Mouse (Mus musculus) hindbrain, postnatal 0 days (tissue): ENCODE results near the gene Rps6kl1. TPM values are rescaled to one million over a fixed set of nuclear protein-coding genes. Genes with fewer than 3 reads are reported as not detected.

ENCODE experiments used
- ATAC-seq: fragments of 200-750 bp; cut with Nextera tagmentation; 2 replicates; pipeline ENCODE4 v1.8.0; 2017; ENCODE audit warnings: mild to moderate bottlenecking, moderate TSS enrichment, moderate library complexity
- DNase-seq: peaks from one replicate; pipeline ENCODE4 v3.0.0-alpha.2; 2015; ENCODE audit warnings: low spot score
- H3K27ac ChIP-seq: fragments of 300-500 bp; sonication (generic); 2 replicates; pipeline ENCODE4 v1.5.1; 2014; ENCODE audit warnings: mild to moderate bottlenecking
- H3K27me3 ChIP-seq: fragments of 300-500 bp; sonication (generic); 2 replicates; pipeline ENCODE4 v1.6.1; 2014; ENCODE audit warnings: low read length, mixed read lengths; ENCODE audit not compliant: insufficient read depth
- H3K36me3 ChIP-seq: fragments of 300-500 bp; sonication (generic); 2 replicates; pipeline ENCODE4 v1.6.1; 2014; ENCODE audit warnings: low read length, mixed read lengths; ENCODE audit not compliant: insufficient read depth
- H3K4me1 ChIP-seq: fragments of 300-500 bp; sonication (generic); 2 replicates; pipeline ENCODE4 v1.6.1; 2014; ENCODE audit warnings: antibody characterized with exemption, low read length, mixed read lengths; ENCODE audit not compliant: insufficient read depth
- H3K4me2 ChIP-seq: fragments of 300-500 bp; sonication (generic); 2 replicates; pipeline ENCODE4 v1.6.1; 2014; ENCODE audit warnings: low read depth, mild to moderate bottlenecking, low read length, moderate library complexity, mixed read lengths
- H3K4me3 ChIP-seq: fragments of 300-500 bp; sonication (generic); 2 replicates; pipeline ENCODE4 v1.5.1; 2014; ENCODE audit warnings: low read length
- H3K9ac ChIP-seq: fragments of 300-500 bp; sonication (generic); replicated peaks from 2 replicates; pipeline ENCODE4 v1.6.1; 2014; ENCODE audit warnings: mild to moderate bottlenecking, low read length, moderate library complexity, mixed read lengths
- H3K9me3 ChIP-seq: fragments of 300-500 bp; sonication (generic); 2 replicates; pipeline ENCODE4 v1.6.1; 2016; ENCODE audit warnings: low read length, mixed read lengths
- CTCF ChIP-seq: IDR thresholded peaks from 2 replicates; pipeline ENCODE4 v1.5.1; 2016; ENCODE audit warnings: antibody characterized with exemption, control low read depth, low read depth
- WGBS: fragments of 180-500 bp; shearing (Covaris S2); extraction: QIAGEN DNeasy Blood & Tissue Kit; methylation state at CpG from one replicate; pipeline ENCODE4 v1.1.7; 2014; 5-methylcytosine and 5-hydroxymethylcytosine counted together
- polyA plus RNA-seq: library from polyadenylated mRNA; unstranded; fragments of >200 nt; fragmentation: Nextera tagmentation; extraction: Ambion mirVana; gene quantifications from 2 replicates; pipeline ENCODE4 v1.2.1, GENCODE M21; 2015
- total RNA-seq: library from RNA; depleted of rRNA; stranded (reverse); fragments of >200 nt; gene quantifications from 2 replicates; pipeline ENCODE4 v1.2.3, GENCODE M21; 2014

Rps6kl1 gene
- total and polyA plus RNA-seq, 2 experiments from 2014 or later: 30.8 to 42.0 TPM

GRCm38 (mm10) chr12:85109426-85109825, 41.6 kb downstream of the Rps6kl1 start:
- Histone ChIP-seq H3K27me3 (no peaks in the 10 kb centered on the region), H3K4me1 (peaks cover 10% of the 10 kb centered on the region), H3K27ac (no peak overlapping the region), H3K4me3 (no peak overlapping the region), H3K4me2 (no peak overlapping the region), H3K9ac (no peak overlapping the region), H3K9me3 (no peaks in the 10 kb centered on the region), H3K36me3 (no peaks in the 10 kb centered on the region)
- no peak for DNase-seq
- no peak for TF ChIP-seq CTCF
- 65% methylated on average over 4 of the region's 4 CpGs for WGBS
- ATAC-seq: no peak

DNA sequence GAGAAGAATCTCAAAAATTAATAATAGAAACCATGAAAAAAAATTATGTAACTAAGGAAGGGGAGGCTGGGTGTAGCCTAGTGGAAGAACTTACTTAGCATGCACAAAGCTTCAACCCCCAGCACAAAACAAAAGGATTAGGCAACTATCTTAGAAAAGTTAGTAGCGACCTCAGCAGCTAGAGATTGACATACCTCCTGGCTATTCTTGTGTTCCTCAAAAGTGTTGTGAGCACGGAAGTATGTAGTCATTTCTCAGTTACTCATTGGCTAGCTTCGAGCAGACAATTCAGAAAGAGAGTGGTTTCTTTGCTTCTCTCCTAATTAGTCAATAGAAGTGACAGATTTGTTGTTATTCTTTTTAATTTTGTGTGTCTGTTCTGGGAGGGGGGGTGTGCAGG, 42.4 kb downstream of the Rps6kl1 start:
- no peak for TF ChIP-seq CTCF
- H3K27me3 ChIP-seq: no peaks in the 10 kb centered on the region
- no peak overlapping the region for H3K4me3 ChIP-seq
- H3K4me2 ChIP-seq: no peak overlapping the region
- no peak overlapping the region for H3K9ac ChIP-seq
- H3K9me3 ChIP-seq: no peaks in the 10 kb centered on the region
- ATAC-seq (no peak), DNase-seq (no peak)
- H3K27ac ChIP-seq: no peak overlapping the region
- 71% methylated on average over 3 of the region's 3 CpGs for WGBS
- H3K4me1 ChIP-seq: peaks cover 10% of the 10 kb centered on the region
- H3K36me3 ChIP-seq: no peaks in the 10 kb centered on the region

- DNase-seq (no peak), ATAC-seq (no peak)
- WGBS: 7% methylated on average over 8 of the region's 8 CpGs
- H3K4me2 ChIP-seq: no peak overlapping the region
- no peaks in the 10 kb centered on the region for H3K4me1 ChIP-seq
- H3K27me3 ChIP-seq: no peaks in the 10 kb centered on the region
- no peak for TF ChIP-seq CTCF
- no peaks in the 10 kb centered on the region for H3K9me3 ChIP-seq
- H3K36me3 ChIP-seq: no peaks in the 10 kb centered on the region
- H3K4me3 ChIP-seq: no peak overlapping the region
- no peak overlapping the region for H3K27ac ChIP-seq
- H3K9ac ChIP-seq: no peak overlapping the region
Observed at GRCm38 (mm10) chr12:85106292-85106691, 44.8 kb downstream of the Rps6kl1 start.

DNA sequence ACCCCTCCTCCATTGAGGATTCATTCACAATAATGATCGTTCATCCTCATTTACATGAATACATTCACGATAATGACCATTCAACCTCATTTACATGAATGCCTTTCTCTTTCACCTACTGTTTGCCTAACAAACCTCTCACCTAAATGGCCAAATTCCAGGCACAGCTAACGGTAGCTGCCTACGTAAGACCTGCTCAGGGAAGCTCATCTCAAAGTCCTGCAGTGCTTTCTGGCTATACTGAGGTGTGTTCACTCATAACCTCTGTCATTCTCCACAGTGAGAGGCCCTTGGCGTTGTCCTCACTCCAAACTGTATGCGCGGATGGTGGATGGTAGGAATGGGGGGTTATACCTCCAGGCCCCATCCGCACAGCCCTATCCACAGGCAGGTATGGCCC, 46.3 kb downstream of the Rps6kl1 start:
- no peak overlapping the region for H3K27ac ChIP-seq
- 84% methylated on average over 8 of the region's 8 CpGs for WGBS
- no peaks in the 10 kb centered on the region for H3K4me1 ChIP-seq
- no peak for DNase-seq
- no peak overlapping the region for H3K4me2 ChIP-seq
- no peak overlapping the region for H3K9ac ChIP-seq
- no peak overlapping the region for H3K4me3 ChIP-seq
- H3K27me3 ChIP-seq: no peaks in the 10 kb centered on the region
- H3K9me3 ChIP-seq: no peaks in the 10 kb centered on the region
- no peak for TF ChIP-seq CTCF
- H3K36me3 ChIP-seq: no peaks in the 10 kb centered on the region
- no peak for ATAC-seq

GRCm38 (mm10) chr12:85103096-85103495, 48.0 kb downstream of the Rps6kl1 start:
- Histone ChIP-seq H3K27me3 (no peaks in the 10 kb centered on the region), H3K9me3 (no peaks in the 10 kb centered on the region), H3K9ac (no peak overlapping the region), H3K4me2 (no peak overlapping the region), H3K4me3 (no peak overlapping the region), H3K4me1 (no peaks in the 10 kb centered on the region), H3K27ac (no peak overlapping the region), H3K36me3 (no peaks in the 10 kb centered on the region)
- ATAC-seq (no peak), DNase-seq (no peak)
- TF ChIP-seq CTCF: no peak
- WGBS: 81% methylated on average over 8 of the region's 8 CpGs

DNA sequence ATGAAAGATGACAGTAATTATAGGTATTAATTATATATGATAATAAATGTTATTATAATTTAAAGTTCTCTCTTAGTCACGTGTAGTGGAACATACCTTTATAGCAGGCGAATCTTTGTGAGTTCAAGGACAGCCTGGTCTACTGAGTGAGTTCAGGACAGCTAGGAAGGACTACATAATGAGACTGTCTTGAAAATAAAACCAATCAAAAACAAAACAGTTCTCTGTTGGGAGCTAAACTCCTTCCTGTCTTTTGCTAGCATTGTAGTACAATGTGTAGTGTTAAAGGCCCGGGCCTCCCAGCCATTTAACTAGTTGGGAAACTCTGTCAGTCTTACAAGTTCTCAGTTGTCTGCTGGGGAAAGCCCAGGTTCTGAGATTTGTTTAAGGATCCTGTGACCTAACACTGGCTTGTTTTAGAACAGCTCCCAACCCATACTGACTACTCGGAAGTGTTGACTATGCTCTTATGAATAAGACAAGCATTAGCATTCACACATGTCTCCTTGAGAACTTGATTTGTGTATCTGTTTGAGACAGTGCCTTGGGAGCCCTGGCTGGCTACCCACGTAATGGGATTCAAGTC, 49.5 kb downstream of the Rps6kl1 start:
- no peak overlapping the region for H3K27ac ChIP-seq
- no peak for DNase-seq
- TF ChIP-seq CTCF: no peak
- H3K9me3 ChIP-seq: no peaks in the 10 kb centered on the region
- no peaks in the 10 kb centered on the region for H3K4me1 ChIP-seq
- no peak for ATAC-seq
- no peak overlapping the region for H3K9ac ChIP-seq
- H3K4me3 ChIP-seq: no peak overlapping the region
- no peak overlapping the region for H3K4me2 ChIP-seq
- WGBS: 81% methylated on average over 5 of the region's 5 CpGs
- no peaks in the 10 kb centered on the region for H3K27me3 ChIP-seq
- H3K36me3 ChIP-seq: no peaks in the 10 kb centered on the region

GRCm38 (mm10) chr12:85101001-85101400, 50.1 kb downstream of the Rps6kl1 start:
- DNase-seq (no peak), ATAC-seq (no peak)
- no peak for TF ChIP-seq CTCF
- 0 out of 2 replicates have a peak overlapping the region, but pooled peaks have one; percentile 17 for H3K9ac ChIP-seq
- H3K27ac ChIP-seq: no peak overlapping the region
- H3K4me2 ChIP-seq: no peak overlapping the region
- 48% methylated on average over 14 of the region's 14 CpGs for WGBS
- H3K36me3 ChIP-seq: no peaks in the 10 kb centered on the region
- H3K27me3 ChIP-seq: no peaks in the 10 kb centered on the region
- H3K4me1 ChIP-seq: no peaks in the 10 kb centered on the region
- H3K4me3 ChIP-seq: no peak overlapping the region
- H3K9me3 ChIP-seq: no peaks in the 10 kb centered on the region
